Mouse (Mus musculus): ENCODE measurements around the gene Mvd.

Mvd gene

GRCm38 (mm10) chr8:122426145-122426544, 17.1 kb downstream of the Mvd start:
- no peak for DNase-seq (ENCODE audit: low spot score)

DNA sequence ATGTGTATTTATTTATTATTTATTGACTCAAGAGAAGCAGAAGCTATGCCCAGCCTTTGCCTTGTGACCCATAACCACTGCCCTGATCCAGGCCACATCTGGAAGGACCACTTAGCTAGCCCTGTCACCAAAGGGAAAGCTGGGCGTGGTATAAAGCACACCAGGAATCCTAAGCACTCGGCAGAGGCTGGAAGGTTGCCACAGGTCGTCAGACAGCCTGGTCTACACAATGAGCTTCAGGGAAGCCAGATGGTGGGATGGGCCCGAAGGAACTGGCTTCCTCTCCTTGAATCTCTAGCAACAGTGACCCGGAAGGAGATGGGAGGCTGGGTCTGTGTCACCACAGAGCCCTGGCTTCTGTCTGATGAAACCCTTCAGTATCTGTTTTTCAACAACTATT, 19.6 kb downstream of the Mvd start:
- DNase-seq (ENCODE audit: low spot score) = no peak

GRCm38 (mm10) chr8:122423217-122423616, 20.0 kb downstream of the Mvd start:
- DNase-seq (ENCODE audit: low spot score) = no peak

DNA sequence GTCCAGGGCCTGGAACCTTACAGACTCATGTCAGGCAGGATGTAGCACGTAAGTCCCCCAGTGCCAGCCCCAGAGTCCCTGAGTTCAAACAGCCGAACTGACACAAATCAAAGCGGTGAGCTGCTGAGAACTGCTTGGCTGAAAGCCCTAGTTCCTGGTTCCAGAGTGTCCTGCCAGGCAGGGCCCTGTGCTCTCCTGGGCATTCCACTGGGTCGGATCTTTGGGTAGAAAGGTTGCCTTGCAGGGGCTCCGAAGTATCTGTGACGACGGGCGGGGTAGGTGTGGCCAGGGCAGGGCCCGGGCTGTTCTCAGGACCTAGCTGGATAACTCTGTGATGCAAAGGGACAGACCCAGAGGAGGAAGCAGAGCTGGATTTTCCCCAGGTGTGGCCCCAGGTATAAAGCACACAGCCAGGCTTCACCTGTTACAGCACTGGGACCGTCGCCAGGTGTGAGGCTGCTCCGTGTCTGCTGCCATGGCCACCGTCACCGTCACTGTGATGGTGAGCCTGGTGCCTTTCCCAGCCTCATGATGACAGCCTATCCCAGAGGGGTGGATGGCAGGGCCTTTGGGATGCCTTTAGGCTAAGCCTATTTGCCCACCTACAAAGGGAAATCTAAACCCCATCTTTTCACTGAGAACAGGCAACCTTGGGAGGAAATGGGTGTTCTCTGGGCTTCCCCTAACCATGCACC, 21.7 kb downstream of the Mvd start, which contains the start of gene Il17c:
Gene Il17c (plus strand): TSS at position 645 of the 695 bp plus-strand sequence.
- DNase-seq (ENCODE audit: low spot score) = peak; percentile 37

DNA sequence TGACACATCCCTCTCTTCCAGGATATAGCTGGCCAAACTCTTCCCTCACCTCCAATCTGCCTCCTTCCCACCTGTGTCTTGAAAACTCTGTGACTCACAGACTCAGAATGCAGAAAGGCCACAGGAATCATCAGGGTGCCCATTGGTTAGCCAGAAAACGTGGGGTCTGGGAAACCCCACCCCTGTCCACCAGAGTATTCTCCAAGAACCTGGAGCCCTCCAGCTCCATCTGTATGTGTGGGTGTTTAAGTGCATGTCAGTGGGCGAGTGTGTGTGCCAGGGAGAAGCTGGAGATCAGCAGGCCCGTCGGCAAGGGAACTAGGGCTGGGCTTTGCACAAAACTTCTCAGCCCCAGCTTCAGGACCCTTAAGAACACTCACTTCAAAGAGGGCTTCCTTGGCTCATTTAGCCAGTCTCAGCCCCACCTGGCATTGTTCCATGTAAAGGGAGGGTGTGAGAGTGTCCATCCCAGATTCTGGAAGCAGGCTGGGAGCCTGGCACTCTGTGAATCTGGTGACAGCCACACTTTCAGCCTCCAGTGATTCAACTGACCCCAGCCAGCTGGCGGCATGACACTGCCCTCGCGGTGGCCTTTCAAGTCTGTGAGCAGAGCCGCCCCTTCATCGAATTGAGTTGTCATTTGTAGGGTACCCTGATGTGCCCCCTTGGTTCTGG, 23.2 kb downstream of the Mvd start:
- no peak for DNase-seq (ENCODE audit: low spot score)

- no peak for DNase-seq (ENCODE audit: low spot score)
Measured at GRCm38 (mm10) chr8:122415554-122415953, 27.7 kb downstream of the Mvd start.

- DNase-seq (ENCODE audit: low spot score) = no peak
Measured at GRCm38 (mm10) chr8:122414311-122414710, 28.9 kb downstream of the Mvd start.

DNA sequence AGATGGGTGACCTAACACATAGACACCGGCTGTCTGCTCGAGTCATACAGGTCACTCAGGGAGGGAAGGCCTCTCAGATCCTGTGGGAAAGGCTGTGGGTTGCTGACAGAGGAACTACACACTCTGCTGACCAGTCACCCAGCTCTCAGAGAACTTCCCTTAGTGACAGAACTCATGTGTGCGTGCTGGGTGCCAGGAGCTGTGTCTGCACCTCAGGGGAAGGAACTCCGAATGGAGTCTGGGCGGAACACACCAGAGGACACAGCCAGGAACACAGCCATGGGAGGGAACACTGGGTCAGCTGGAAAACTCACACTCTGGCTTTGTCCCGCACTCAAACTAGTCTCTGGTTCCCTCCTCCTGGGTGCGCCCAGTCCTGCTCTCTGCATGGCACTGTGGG, 35.5 kb downstream of the Mvd start:
- DNase-seq (ENCODE audit: low spot score) = no peak

DNA sequence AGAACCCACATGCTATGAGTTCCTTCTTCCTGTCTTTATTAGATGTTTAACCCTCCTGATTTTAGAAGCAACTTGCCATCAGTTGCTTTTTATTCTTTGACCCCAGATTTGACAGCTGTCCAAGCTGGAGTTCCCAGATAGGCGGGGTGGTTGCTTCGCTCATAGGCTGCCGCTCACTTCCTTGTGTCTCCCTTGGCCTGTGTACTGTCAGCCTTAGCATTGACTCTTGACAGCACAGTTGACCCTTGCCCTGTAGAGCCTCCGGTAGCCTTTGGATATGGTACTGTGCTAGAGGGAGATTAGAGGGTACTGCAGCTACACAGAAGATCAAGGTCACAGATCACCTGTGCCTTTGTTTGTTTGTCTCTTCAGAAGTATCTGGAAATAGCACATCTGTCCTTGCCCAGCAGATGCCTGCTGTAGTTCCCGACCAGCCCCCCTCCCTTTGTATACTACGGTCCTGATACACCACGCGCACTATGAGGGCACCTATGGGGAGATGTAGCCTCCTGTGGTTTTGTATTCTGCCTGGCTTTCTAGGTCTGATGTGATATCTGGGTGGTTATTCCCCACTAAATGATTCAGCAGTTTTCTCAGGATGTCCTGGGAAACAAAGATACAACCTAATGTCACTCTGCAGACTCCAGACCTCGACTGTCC, 37.9 kb downstream of the Mvd start:
- DNase-seq (ENCODE audit: low spot score) = no peak

GRCm38 (mm10) chr8:122398186-122398585, 45.0 kb downstream of the Mvd start:
- no peak for DNase-seq (ENCODE audit: low spot score)

DNA sequence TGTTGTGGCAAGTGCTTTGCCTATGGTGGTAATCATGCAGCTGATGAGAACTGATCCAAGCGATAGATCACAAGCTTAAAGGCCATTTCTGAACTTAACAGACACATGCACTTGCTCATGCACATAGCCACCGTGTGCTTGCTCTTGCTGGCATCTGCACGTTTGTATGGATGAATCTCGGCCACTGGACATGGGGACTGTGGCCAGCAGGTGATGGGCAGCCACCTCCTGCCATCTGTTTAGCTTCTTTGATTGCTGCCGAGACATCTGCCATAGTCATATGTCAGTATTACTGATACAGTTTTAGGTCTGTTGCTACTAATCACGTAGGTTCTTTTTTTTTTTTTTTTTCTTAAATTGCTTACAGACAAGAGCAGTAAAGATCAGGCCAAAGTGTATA, 47.9 kb downstream of the Mvd start:
- no peak for DNase-seq (ENCODE audit: low spot score)

DNA sequence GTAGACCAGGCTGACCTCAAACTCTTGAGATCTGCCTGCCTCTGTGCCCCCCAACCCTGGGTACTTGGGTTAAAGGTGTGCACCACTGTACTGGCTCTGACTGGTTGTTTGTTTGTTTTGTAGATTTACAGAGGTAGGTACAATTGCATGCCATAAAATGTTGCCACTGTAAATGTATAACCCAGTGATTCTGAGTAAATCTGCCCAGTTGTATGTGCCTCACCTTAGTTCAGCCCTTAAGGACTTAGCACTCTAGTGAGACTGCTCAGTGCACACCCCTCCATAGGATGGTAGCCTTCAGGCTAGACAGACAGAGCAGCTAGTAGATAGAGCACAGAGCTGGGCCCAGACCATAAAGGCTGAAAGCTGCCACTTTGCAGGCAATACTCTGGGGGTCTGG, 49.5 kb downstream of the Mvd start:
- DNase-seq (ENCODE audit: low spot score) = no peak

- no peak for DNase-seq (ENCODE audit: low spot score)
Measured at GRCm38 (mm10) chr8:122390758-122391157, 52.5 kb downstream of the Mvd start.

DNA sequence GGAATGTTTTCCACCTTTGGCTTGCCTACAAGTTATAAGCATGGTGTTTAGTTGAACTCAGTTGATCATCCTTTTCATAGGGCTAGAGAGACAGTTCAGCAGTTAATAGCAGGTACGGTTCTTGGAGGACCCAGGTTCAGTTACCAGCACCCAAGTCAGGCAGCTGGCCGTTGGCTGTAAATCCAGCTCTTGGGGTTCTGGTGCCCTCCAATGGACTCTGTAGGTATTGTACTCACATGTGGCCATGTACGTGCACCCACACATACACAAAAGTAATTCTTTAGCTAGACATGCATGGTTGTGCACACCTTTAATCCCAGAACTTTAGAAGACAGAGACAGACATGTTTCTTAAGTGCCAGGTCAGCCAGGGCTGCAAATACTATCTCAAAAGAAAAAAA, 53.9 kb downstream of the Mvd start:
- DNase-seq (ENCODE audit: low spot score) = no peak

Measured in urinary bladder, postnatal 14 days (tissue).